Mouse (Mus musculus): ENCODE measurements around the gene Ap4e1. TPM values are rescaled to one million over a fixed set of nuclear protein-coding genes. Genes with fewer than 3 reads are reported as not detected.
A peak's percentile ranks its signal among the peaks of the same experiment; 100 is the strongest.
"Not testable (repeated sequence)": the region's sequence is repeated elsewhere in the genome, so short reads cannot be mapped to it uniquely, and the experiment has no call there.

Gene Ap4e1
- total RNA-seq, 2 experiments from 2014 or later, result 13.9 to 14.6 TPM

- intact Hi-C loops (cut with DNase I), result no loop called here
- DNase-seq (ENCODE audit: extremely low spot score in 1 of 2, low spot score in 2 of 2), result peak; percentile 85 to 90
These were observed 61.9 kb downstream of the Ap4e1 start, which contains the start of gene Blvra for GRCm38 (mm10) chr2:127070435-127070841. Blvra (plus strand) TSS chr2:127070665.

- no peak for DNase-seq (ENCODE audit: extremely low spot score in 1 of 2, low spot score in 2 of 2)
- intact Hi-C loops (cut with DNase I), result no loop called here
These were observed 62.4 kb downstream of the Ap4e1 start for GRCm38 (mm10) chr2:127070879-127071278.

- DNase-seq (ENCODE audit: extremely low spot score in 1 of 2, low spot score in 2 of 2), result no peak
- intact Hi-C loops (cut with DNase I), result no loop called here
These were observed 65.6 kb downstream of the Ap4e1 start for GRCm38 (mm10) chr2:127074116-127074515.

GRCm38 (mm10) chr2:127077611-127078010 is 69.1 kb downstream of the Ap4e1 start:
- intact Hi-C loops (cut with DNase I), result no loop called here
- no peak for DNase-seq (ENCODE audit: extremely low spot score in 1 of 2, low spot score in 2 of 2)

DNA sequence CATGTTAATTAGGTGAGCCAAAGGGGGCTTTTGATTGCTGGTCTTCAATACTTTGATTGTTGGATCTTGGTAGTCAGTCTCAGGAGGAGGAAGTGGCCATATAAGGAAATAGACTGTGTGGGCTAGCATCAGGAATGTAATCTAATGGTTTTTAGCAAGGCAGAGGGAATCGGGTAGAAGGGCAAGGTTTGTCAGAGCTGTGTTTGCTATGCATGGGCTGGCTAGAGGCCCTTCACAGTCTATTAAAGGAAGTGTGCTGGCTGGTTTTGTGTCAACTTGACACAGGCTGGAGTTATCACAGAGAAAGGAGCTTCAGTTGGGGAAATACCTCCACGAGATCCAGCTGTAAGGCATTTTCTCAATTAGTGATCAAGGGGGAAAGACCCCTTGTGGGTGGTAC is 70.5 kb downstream of the Ap4e1 start:
- intact Hi-C loops (cut with DNase I); DNase-seq (ENCODE audit: extremely low spot score in 1 of 2, low spot score in 2 of 2): not testable (repeated sequence)

DNA sequence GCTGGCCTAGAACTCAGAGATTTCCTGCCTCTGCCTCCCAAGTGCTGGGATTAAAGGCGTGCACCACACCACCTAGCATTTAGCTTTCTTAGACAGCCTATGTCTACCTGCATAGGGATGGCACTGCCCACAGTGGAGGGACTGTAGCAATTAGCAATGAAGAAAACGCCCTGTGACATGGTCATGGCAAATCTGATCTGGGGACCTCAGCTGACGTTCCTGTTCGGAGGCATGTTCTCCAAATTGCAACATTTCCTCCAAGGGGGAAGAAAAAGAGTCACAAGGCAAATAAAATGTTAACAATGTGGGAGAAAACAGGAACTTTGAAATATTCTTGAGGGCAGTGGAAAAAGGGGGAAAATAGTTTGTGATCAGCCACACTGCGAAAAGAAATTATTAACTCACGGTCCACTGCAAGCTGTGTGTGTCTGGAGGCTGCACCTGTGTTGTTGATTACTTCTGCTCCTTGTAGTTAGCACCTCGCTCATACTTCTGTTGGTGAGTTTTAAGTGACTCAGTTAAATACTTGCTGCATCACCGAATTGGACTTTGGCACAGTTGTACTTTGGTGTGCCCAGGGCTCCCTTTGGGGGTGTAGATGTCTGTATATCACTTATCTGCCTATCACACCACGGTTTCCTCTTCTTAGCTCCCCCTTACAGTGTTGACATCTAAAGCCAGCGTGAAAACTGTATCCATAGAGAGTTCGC is 71.5 kb downstream of the Ap4e1 start:
- no peak for DNase-seq (ENCODE audit: extremely low spot score in 1 of 2, low spot score in 2 of 2)
- intact Hi-C loops (cut with DNase I), result no loop called here

DNA sequence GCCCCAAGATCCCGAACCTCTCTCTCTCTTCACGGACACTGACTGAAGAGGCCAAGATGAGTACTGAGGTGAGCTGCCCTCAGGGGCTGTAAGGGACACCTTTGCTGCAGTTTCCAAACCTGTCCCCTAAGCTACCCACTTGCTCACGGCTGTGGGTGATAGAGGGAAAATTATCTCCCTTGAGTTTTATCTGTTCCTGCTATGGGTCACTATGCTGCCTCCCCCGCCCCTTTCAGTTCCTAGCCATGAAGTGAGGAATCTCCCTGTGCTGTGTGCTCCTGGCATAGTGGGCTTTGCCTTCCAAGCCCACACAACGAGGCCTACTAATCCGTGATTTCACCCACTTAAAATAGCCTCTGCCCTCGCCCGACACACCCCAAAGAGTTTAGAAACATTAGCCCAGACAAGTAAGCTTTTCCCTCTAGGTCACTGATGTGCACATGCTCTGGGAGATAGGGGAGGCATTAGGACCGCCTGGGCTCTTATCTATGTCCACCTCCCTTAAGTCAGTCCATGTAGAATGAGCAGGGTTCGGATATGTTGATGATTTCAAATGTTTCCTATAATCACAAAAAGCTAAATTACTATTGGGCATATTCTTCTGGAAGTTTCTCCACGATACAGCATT is 72.2 kb downstream of the Ap4e1 start:
- intact Hi-C loops (cut with DNase I), result no loop called here
- no peak for DNase-seq (ENCODE audit: extremely low spot score in 1 of 2, low spot score in 2 of 2)

DNA sequence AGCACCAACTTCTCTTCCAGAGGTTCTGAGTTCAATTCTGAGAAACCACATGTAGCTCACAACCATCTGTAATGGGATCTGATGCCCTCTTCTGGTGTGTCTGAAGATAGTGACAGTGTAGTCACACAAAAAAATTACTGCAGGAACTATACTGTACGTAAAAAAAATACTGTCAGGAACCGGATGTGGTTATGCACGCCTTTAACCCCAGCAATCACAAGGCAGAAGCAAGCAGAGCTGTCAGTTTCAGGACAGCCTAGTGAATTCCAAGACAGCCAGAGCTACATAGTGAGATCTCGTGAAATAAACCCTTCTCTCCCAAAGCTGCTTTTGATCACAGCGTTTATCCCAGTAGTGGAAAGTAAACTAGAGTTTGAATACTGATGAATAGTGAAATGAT is 77.7 kb downstream of the Ap4e1 start:
- no peak for DNase-seq (ENCODE audit: extremely low spot score in 1 of 2, low spot score in 2 of 2)
- intact Hi-C loops (cut with DNase I), result no loop called here

DNA sequence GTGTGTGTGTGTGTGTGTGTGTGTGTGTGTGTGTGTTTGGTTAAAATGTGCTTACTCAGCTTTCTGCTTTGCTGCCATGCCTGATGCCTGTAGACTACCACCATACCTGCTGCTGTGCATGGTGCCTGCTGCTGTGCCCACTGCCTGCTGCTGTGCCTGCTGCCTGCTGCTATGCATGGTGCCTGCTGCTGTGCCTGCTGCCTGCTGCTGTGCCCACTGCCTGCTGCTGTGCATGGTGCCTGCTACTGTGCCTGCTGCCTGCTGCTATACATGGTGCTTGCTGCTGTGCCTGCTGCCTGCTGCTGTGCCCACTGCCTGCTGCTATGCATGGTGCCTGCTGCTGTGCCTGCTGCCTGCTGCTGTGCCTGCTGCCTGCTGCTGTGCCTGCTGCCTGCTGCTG is 81.6 kb downstream of the Ap4e1 start:
- intact Hi-C loops (cut with DNase I), result loop anchor here (10.0 kb wide), 1 partner anchor 115 kb away; the partner anchor contains the start of genes 1810024B03Rik and Snrnp200
- not testable (repeated sequence) for DNase-seq (ENCODE audit: extremely low spot score in 1 of 2, low spot score in 2 of 2)

- intact Hi-C loops (cut with DNase I), result loop anchor here (10.0 kb wide), 1 partner anchor 113 kb away; the partner anchor contains the start of genes 1810024B03Rik and Snrnp200
- DNase-seq (ENCODE audit: extremely low spot score in 1 of 2, low spot score in 2 of 2), result no peak
These were observed 83.5 kb downstream of the Ap4e1 start for GRCm38 (mm10) chr2:127092000-127092399.

DNA sequence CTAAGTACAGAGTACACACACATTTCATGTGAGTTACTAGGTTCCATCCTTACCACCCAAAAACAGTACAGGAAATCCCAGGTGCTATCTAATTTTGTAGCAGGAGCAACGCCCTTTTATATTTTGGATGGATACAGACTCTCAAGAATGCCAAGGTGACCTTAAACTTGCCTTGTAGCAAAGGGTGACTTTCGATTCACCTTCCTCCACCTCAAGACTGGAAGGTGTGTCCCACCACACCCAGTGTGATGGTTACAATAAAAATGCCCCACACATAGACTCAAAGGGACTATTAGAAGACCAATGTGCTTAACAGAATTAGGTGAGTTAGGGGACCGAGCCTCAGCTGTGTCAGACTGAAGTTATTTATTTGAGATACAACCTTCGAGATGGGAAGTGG is 100.5 kb downstream of the Ap4e1 start:
- DNase-seq (ENCODE audit: extremely low spot score in 1 of 2, low spot score in 2 of 2), result no peak
- intact Hi-C loops (cut with DNase I), result no loop called here

Small RNA genes lying within 50 kb of the gene (microRNA-seq; reads per million reads assigned to microRNA genes)
- not detected for gene Gm24081

Other genes with a start within 250 kb of the Ap4e1 start
- not detected for gene Usp50, start 225.2 kb upstream of the Ap4e1 start, total RNA-seq (2021)
- 10 to 100 TPM; 38.1 to 38.7 TPM for gene Trpm7, start 132.5 kb upstream of the Ap4e1 start, total RNA-seq (2021)
- 10 to 100 TPM; 26.8 to 29.2 TPM for gene Sppl2a, start 75.5 kb upstream of the Ap4e1 start, total RNA-seq (2021)
- gene Blvra, start 61.9 kb downstream of the Ap4e1 start, total RNA-seq (2021), result 10 to 100 TPM; 21.0 to 24.6 TPM
- gene Ncaph, start 125.2 kb downstream of the Ap4e1 start, total RNA-seq (2021), result 1 to 10 TPM; 6.0 to 6.7 TPM
- 1 to 10 TPM; 5.7 to 6.8 TPM for gene Itpripl1, start 134.7 kb downstream of the Ap4e1 start, total RNA-seq (2021)
- gene 1810024B03Rik, start 199.6 kb downstream of the Ap4e1 start, total RNA-seq (2021), result under 1 TPM; 0.67 to 0.81 TPM
- gene Snrnp200, start 199.7 kb downstream of the Ap4e1 start, total RNA-seq (2021), result 10 to 100 TPM; 82.6 to 85.2 TPM
- 10 to 100 TPM; 62.5 to 66.0 TPM for gene Ciao1, start 239.1 kb downstream of the Ap4e1 start, total RNA-seq (2021)
- 100 to 1,000 TPM; 115 to 118 TPM for gene Tmem127, start 239.2 kb downstream of the Ap4e1 start, total RNA-seq (2021)

All from left cerebral cortex, postnatal 10 days (tissue).